Mouse (Mus musculus) CH12.LX (cell line): ENCODE data around the gene Keap1. TPM values are rescaled to one million over a fixed set of nuclear protein-coding genes. Genes with fewer than 3 reads are reported as not detected.

Experiments
- DNase-seq: peaks from one replicate; pipeline ENCODE4 v3.0.0-alpha.2; 2013; ENCODE audit errors: extremely low read depth
- H3K27ac ChIP-seq: 2 replicates; pipeline ENCODE4 v1.5.1; 2012; ENCODE audit warnings: low read depth, mild to moderate bottlenecking, control low read depth, moderate library complexity; ENCODE audit not compliant: insufficient read depth
- H3K27me3 ChIP-seq: replicated peaks from 2 replicates; pipeline ENCODE3; 2012; ENCODE audit warnings: inconsistent platforms
- H3K36me3 ChIP-seq, 2 experiments: replicated peaks in 1 of 2; 2 replicates each; pipeline versions ENCODE3 to v1.6.1; 2012; ENCODE audit warnings: inconsistent platforms in 1 of 2, low read length in 1 of 2, mild to moderate bottlenecking in 1 of 2, mixed read lengths in 1 of 2, moderate library complexity in 1 of 2; ENCODE audit not compliant: control insufficient read depth in 1 of 2, insufficient read depth in 1 of 2
- H3K4me1 ChIP-seq, 2 experiments: 2 replicates each; pipeline ENCODE4 v1.6.1; 2012; ENCODE audit warnings: inconsistent platforms in 1 of 2, moderate library complexity in 1 of 2; ENCODE audit not compliant: insufficient read depth in 2 of 2, control insufficient read depth in 1 of 2
- H3K4me2 ChIP-seq: 2 replicates; pipeline ENCODE4 v1.6.1; 2012; ENCODE audit warnings: low read depth, mild to moderate bottlenecking, control low read depth; ENCODE audit not compliant: poor library complexity, insufficient read depth, severe bottlenecking
- H3K4me3 ChIP-seq, 3 experiments: fragments of 150-350 bp in 1 of 3; sonication (generic) in 1 of 3; replicated peaks in 1 of 3; 2 replicates each; pipeline versions ENCODE3 to v1.5.1; 2011 to 2012; ENCODE audit warnings: low read depth in 2 of 3, low read length in 2 of 3, mild to moderate bottlenecking in 2 of 3, moderate library complexity in 2 of 3, control low read depth in 1 of 3, improper control_type of control experiment in 1 of 3, inconsistent platforms in 1 of 3, mixed read lengths in 1 of 3; ENCODE audit not compliant: poor library complexity in 1 of 3
- H3K79me2 ChIP-seq: replicated peaks from 2 replicates; pipeline ENCODE4 v1.6.1; 2012; ENCODE audit warnings: mild to moderate bottlenecking, moderate library complexity; ENCODE audit not compliant: control insufficient read depth, poor library complexity, insufficient read depth, severe bottlenecking; ENCODE audit errors: extremely low read depth
- H3K9ac ChIP-seq: 2 replicates; pipeline ENCODE4 v1.6.1; 2012; ENCODE audit warnings: low read depth, mild to moderate bottlenecking, control low read depth, moderate library complexity; ENCODE audit not compliant: insufficient read depth
- H3K9me3 ChIP-seq: replicated peaks from 2 replicates; pipeline ENCODE3; 2012; ENCODE audit warnings: low read length, inconsistent platforms, mixed read lengths
- BHLHE40 ChIP-seq: IDR thresholded peaks from 2 replicates; pipeline ENCODE4 v1.6.1; 2011; ENCODE audit warnings: mild to moderate bottlenecking, low read depth, low read length, improper control_type of control experiment
- E2F4 ChIP-seq: IDR thresholded peaks from 2 replicates; pipeline ENCODE4 v1.6.1; 2011; ENCODE audit warnings: low read depth, low read length, improper control_type of control experiment; ENCODE audit not compliant: insufficient replicate concordance
- ELF1 ChIP-seq: IDR thresholded peaks from 2 replicates; pipeline ENCODE4 v1.6.1; 2014; ENCODE audit warnings: low read depth, mild to moderate bottlenecking, inconsistent platforms, low read length, improper control_type of control experiment
- EP300 ChIP-seq: IDR thresholded peaks from 2 replicates; pipeline ENCODE4 v1.6.1; 2011; ENCODE audit warnings: low read length, improper control_type of control experiment
- ETS1 ChIP-seq: conservative IDR thresholded peaks from 2 replicates; pipeline ENCODE4 v1.6.1; 2012; ENCODE audit warnings: low read depth, mild to moderate bottlenecking, inconsistent platforms, low read length, improper control_type of control experiment, moderate library complexity
- HCFC1 ChIP-seq: IDR thresholded peaks from 2 replicates; pipeline ENCODE4 v1.6.1; 2012; ENCODE audit warnings: low read depth, mild to moderate bottlenecking, inconsistent platforms, low read length, improper control_type of control experiment
- IRF4 ChIP-seq: IDR thresholded peaks from 2 replicates; pipeline ENCODE4 v1.6.1; 2014; ENCODE audit warnings: low read depth, mild to moderate bottlenecking, inconsistent platforms, low read length, improper control_type of control experiment
- JUN ChIP-seq: IDR thresholded peaks from 2 replicates; pipeline ENCODE4 v1.6.1; 2011; ENCODE audit warnings: low read depth, mild to moderate bottlenecking, low read length, improper control_type of control experiment, moderate library complexity; ENCODE audit not compliant: insufficient read depth
- KAT2A ChIP-seq: IDR thresholded peaks from 2 replicates; pipeline ENCODE4 v1.6.1; 2012; ENCODE audit warnings: low read length, improper control_type of control experiment, inconsistent platforms; ENCODE audit not compliant: insufficient replicate concordance
- MAFK ChIP-seq: IDR thresholded peaks from 2 replicates; pipeline ENCODE4 v1.6.1; 2011; ENCODE audit warnings: low read length, improper control_type of control experiment; ENCODE audit not compliant: insufficient replicate concordance
- MAX ChIP-seq: IDR thresholded peaks from 2 replicates; pipeline ENCODE4 v1.6.1; 2011; ENCODE audit warnings: low read length, improper control_type of control experiment
- MEF2A ChIP-seq: IDR thresholded peaks from 2 replicates; pipeline ENCODE4 v1.6.1; 2014; ENCODE audit warnings: low read depth, mild to moderate bottlenecking, inconsistent platforms, low read length, improper control_type of control experiment, borderline replicate concordance
- MXI1 ChIP-seq: IDR thresholded peaks from 2 replicates; pipeline ENCODE4 v1.6.1; 2011; ENCODE audit warnings: mild to moderate bottlenecking, low read depth, low read length, improper control_type of control experiment
- MYC ChIP-seq: IDR thresholded peaks from 2 replicates; pipeline ENCODE4 v1.6.1; 2011; ENCODE audit warnings: low read depth, mild to moderate bottlenecking, improper control_type of control experiment, low read length
- NELFE ChIP-seq: IDR thresholded peaks from 2 replicates; pipeline ENCODE4 v1.6.1; 2011; ENCODE audit warnings: low read depth, low read length, improper control_type of control experiment
- PAX5 ChIP-seq: IDR thresholded peaks from 2 replicates; pipeline ENCODE4 v1.6.1; 2012; ENCODE audit warnings: low read length, inconsistent platforms, mixed read lengths
- POLR2A ChIP-seq: IDR thresholded peaks from 2 replicates; pipeline ENCODE4 v1.6.1; 2011; ENCODE audit warnings: low read depth, mild to moderate bottlenecking, improper control_type of control experiment, low read length
- POLR2AphosphoS2 ChIP-seq: IDR thresholded peaks from 2 replicates; pipeline ENCODE4 v1.6.1; 2011; ENCODE audit warnings: low read depth, low read length, improper control_type of control experiment
- RAD21 ChIP-seq: IDR thresholded peaks from 2 replicates; pipeline ENCODE4 v1.6.1; 2011; ENCODE audit warnings: low read depth, mild to moderate bottlenecking, low read length, improper control_type of control experiment, moderate library complexity
- RCOR1 ChIP-seq: conservative IDR thresholded peaks from 2 replicates; pipeline ENCODE4 v1.6.1; 2012; ENCODE audit warnings: low read depth, mild to moderate bottlenecking, inconsistent platforms, low read length, improper control_type of control experiment
- SIN3A ChIP-seq: IDR thresholded peaks from 2 replicates; pipeline ENCODE4 v1.6.1; 2012; ENCODE audit warnings: low read length, improper control_type of control experiment, inconsistent platforms
- SMC3 ChIP-seq: IDR thresholded peaks from 2 replicates; pipeline ENCODE4 v1.6.1; 2011; ENCODE audit warnings: low read depth, low read length, improper control_type of control experiment
- TBP ChIP-seq: conservative IDR thresholded peaks from 2 replicates; pipeline ENCODE4 v1.6.1; 2011; ENCODE audit warnings: low read depth, low read length, improper control_type of control experiment
- TCF12 ChIP-seq: IDR thresholded peaks from 2 replicates; pipeline ENCODE4 v1.6.1; 2014; ENCODE audit warnings: low read depth, mild to moderate bottlenecking, inconsistent platforms, low read length, improper control_type of control experiment
- USF1 ChIP-seq: IDR thresholded peaks from 2 replicates; pipeline ENCODE4 v1.6.1; 2014; ENCODE audit warnings: low read depth, mild to moderate bottlenecking, inconsistent platforms, low read length, improper control_type of control experiment
- USF2 ChIP-seq: conservative IDR thresholded peaks from 2 replicates; pipeline ENCODE4 v1.6.1; 2011; ENCODE audit warnings: low read depth, low read length, improper control_type of control experiment
- ZMIZ1 ChIP-seq: IDR thresholded peaks from 2 replicates; pipeline ENCODE4 v1.6.1; 2012; ENCODE audit warnings: low read depth, mild to moderate bottlenecking, inconsistent platforms, low read length, improper control_type of control experiment
- dilution Hi-C: fragments of 300-500 bp; cut with MboI; formaldehyde crosslinking; loops from 2 replicates; pipeline ENCODE4 v1.14.3; 2020; ENCODE audit warnings: low sequenced_read_pairs; ENCODE audit not compliant: extremely low pct_unique_long_range_greater_than_20kb, extremely low pct_ligation_motif_present
- in situ Hi-C: fragments of 300-500 bp; cut with MboI; formaldehyde crosslinking; loops from 3 replicates; pipeline ENCODE4 v1.14.3; 2019; ENCODE audit warnings: low sequenced_read_pairs, low pct_ligation_motif_present, low pct_unique_long_range_greater_than_20kb, mixed read lengths
- polyA plus RNA-seq: library from polyadenylated mRNA; unstranded; fragments of >175 nt; gene quantifications from 2 replicates; pipeline ENCODE4 v1.2.1, GENCODE M21; 2012; ENCODE audit warnings: low read depth; ENCODE audit not compliant: insufficient read length
- total RNA-seq, 2 experiments: library from RNA; depleted of rRNA; stranded (reverse); fragments of 300-350 nt in 1 of 2; fragments of >200 nt in 1 of 2; gene quantifications; 2 replicates each; pipeline ENCODE4 v1.2.3; 2012 to 2014

Gene Keap1
- total and polyA plus RNA-seq, 3 experiments: 18.4 to 41.7 (median 31.2) TPM

DNA sequence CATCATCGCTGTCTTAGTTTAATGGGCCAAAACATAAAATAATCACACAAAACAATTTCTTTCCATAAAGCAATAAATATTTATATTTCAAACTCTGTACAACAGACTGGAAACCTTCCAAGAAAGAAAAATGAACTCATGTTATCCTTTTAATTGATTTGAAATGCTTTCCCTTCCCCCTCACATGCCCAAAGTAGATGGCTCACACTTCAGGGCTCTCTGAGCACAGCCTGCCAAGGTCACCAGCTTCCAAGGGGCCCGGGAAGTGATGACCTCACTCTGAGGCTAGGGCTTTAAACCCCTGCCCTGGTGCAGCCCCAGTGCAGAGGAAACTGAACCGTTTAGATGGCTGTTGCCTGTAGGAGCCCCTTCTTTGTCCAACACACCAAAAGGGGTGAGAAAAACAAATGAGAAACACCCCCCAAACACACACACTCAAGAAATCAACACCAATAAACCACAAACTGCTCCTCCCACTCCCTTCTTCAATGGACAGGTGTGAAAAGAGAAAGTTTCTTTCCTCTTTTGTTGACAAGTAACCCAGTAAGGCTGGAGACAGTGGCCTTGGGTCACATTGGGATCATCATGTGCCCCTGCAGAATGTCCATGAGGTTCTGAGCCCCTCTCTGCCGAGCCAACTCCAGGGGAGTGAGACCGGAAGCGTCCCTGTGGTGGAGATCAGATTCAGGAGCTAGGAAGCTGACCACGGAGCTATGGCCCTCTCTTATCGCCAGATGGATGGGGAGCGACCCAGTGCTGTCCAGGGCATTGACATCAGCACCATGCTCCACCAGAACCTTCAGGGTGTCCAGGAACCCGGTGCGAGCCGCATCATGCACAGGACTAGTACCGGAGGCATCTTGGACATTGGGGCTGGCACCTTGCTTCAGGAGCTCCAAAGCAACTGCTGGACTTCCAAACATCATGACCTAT is 49.5 kb upstream of the Keap1 start:
- Histone ChIP-seq H3K4me1 (peaks cover 9 to 49% of the 10 kb centered on the region in 2 experiments), H3K79me2 (peaks cover 23% of the 10 kb centered on the region), H3K9ac (no peak overlapping the region; the same call in 1 of the 2 replicates), H3K36me3 (peaks cover 18 to 29% of the 10 kb centered on the region in 2 experiments), H3K4me3 (peak overlapping the region in 1 of 3 experiments; percentile 78), H3K9me3 (no peaks in the 10 kb centered on the region), H3K27me3 (peaks cover 4% of the 10 kb centered on the region), H3K27ac (peak overlapping the region; percentile 97), H3K4me2 (peak overlapping the region; percentile 18)
- dilution Hi-C loops: no loop called here
- in situ Hi-C loops: no loop called here
- TF ChIP-seq HCFC1: no peak
- no peak for TF ChIP-seq POLR2A
- no peak for TF ChIP-seq SMC3
- no peak for TF ChIP-seq USF2
- no peak for TF ChIP-seq USF1
- TF ChIP-seq MXI1: no peak; the same call in 1 of the 2 replicates
- TF ChIP-seq TBP: no peak
- no peak for TF ChIP-seq KAT2A
- TF ChIP-seq PAX5: no peak
- TF ChIP-seq BHLHE40: 0 out of 2 replicates have a peak, but pooled peaks have one; percentile 2
- no peak for TF ChIP-seq POLR2AphosphoS2
- 0 out of 2 replicates have a peak, but pooled peaks have one; percentile 17 for TF ChIP-seq JUN
- TF ChIP-seq ETS1: 0 out of 2 replicates have a peak, but pooled peaks have one; percentile 37
- no peak for TF ChIP-seq MAX
- peak; percentile 61 for DNase-seq

DNA sequence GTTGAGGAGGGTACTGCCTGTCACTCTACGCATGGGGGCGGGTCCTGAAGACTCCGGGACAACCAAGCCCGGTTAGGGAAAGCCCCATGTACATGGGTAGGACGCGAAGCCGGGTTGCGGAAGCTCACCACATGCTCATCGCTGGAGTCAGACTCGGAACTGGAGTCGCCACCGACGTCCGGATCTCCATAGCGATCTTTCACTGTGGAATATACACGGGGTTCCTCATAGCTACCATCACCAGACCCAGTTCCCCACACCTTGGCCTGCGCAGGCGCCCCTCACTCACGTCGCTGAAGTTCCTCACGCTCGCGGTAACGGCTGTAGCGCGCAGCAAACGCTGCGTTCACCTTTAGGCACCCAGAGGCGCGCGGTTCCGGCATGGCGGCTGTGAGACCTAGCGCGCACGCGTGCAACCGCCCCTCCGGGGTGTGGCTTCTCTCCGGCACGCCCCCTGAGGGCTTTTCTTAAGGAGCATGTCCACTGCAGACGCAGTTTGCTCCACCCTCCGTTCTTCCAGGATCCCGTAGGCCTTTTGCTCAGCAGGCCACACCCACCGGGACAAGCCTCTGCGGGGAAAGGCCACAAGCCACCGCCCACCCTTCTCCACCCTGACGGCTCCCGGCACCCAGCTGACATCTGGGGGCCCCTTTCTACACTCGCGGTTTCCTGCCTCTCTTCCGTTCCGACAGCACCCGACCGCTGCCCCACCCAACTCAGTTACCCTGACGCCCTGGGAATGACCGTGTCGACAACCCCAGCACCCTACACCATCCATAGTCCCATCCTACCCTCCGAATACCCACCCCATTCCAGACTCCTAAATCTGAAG is 48.6 kb upstream of the Keap1 start, which contains the start of gene Kri1:
Gene Kri1 (minus strand): TSS at position 399 of the 832 bp plus-strand sequence.
- dilution Hi-C loops: no loop called here
- TF ChIP-seq ZMIZ1 (peak; percentile 84; the same call in 1 of the 2 replicates), POLR2A (peak; percentile 98), RAD21 (no peak), SMC3 (no peak), TCF12 (peak; percentile 73), IRF4 (peak; percentile 39; the same call in 1 of the 2 replicates), MXI1 (peak; percentile 90), PAX5 (no peak), NELFE (peak; percentile 96), EP300 (peak; percentile 46; the same call in 1 of the 2 replicates), ETS1 (peak; percentile 89), MYC (peak; percentile 97), MAFK (no peak), JUN (no peak), MEF2A (peak; percentile 53), RCOR1 (no peak), HCFC1 (peak; percentile 47; the same call in 1 of the 2 replicates), ELF1 (peak; percentile 79), E2F4 (no peak), SIN3A (peak; percentile 82)

More for the DNA sequence above, 48.6 kb upstream of the Keap1 start, which contains the start of gene Kri1:
- Histone ChIP-seq H3K79me2 (peaks cover 23% of the 10 kb centered on the region), H3K4me1 (peaks cover 9 to 49% of the 10 kb centered on the region in 2 experiments), H3K27me3 (peaks cover 4% of the 10 kb centered on the region), H3K27ac (peak within 1 kb of the TSS; percentile 97), H3K9ac (peak within 1 kb of the TSS; percentile 78), H3K4me2 (peak within 1 kb of the TSS; percentile 94), H3K4me3 (peak within 1 kb of the TSS; percentile 78 to 89 (median 81)), H3K9me3 (no peaks in the 10 kb centered on the region), H3K36me3 (peaks cover 22 to 36% of the 10 kb centered on the region in 2 experiments)
- in situ Hi-C loops: no loop called here
- peak; percentile 98 for DNase-seq
